Mouse (Mus musculus): Measurements from ENCODE around the gene Pced1b.

GRCm38 (mm10) chr15:97255800-97256199 is 8.9 kb downstream of the Pced1b start:
- TF ChIP-seq POLR2A (IDR thresholded peaks at IDR 0.05; ENCODE audit: insufficient read depth, low read depth, low read length): no peak
- TF ChIP-seq EP300 (IDR thresholded peaks at IDR 0.05; ENCODE audit: insufficient read depth, low read depth, low read length): no peak

Data from heart, adult 2 months (tissue).